Mouse (Mus musculus) ES-E14 (cell line): ENCODE data around the gene Pitpnc1.

Source experiments
- CHD2 ChIP-seq: IDR thresholded peaks from 2 replicates; pipeline ENCODE4 v1.6.1; 2014; ENCODE audit warnings: mild to moderate bottlenecking, low read depth, low read length, inconsistent platforms
- HCFC1 ChIP-seq: IDR thresholded peaks from 2 replicates; pipeline ENCODE4 v1.6.1; 2012; ENCODE audit warnings: low read length, inconsistent platforms, borderline replicate concordance; ENCODE audit not compliant: insufficient read depth
- MAFK ChIP-seq: IDR thresholded peaks from 2 replicates; pipeline ENCODE4 v1.6.1; 2014; ENCODE audit warnings: mild to moderate bottlenecking, low read depth, low read length, inconsistent platforms; ENCODE audit not compliant: insufficient read depth
- ZC3H11A ChIP-seq: IDR thresholded peaks from 2 replicates; pipeline ENCODE4 v1.6.1; 2012; ENCODE audit warnings: low read depth, mild to moderate bottlenecking, inconsistent platforms, low read length, borderline replicate concordance

- TF ChIP-seq CHD2 (no peak), MAFK (no peak), HCFC1 (no peak), ZC3H11A (no peak)
Observed at GRCm38 (mm10) chr11:107383985-107384384, 86.5 kb downstream of the Pitpnc1 start.
